Mouse (Mus musculus): ENCODE measurements at regions not wholly inside any gene's neighbourhood (a gene's known extent, or its start where the extent isn't known, plus 50 kb on each side); places are given as distances from the start of the nearest gene placed in this dataset.
A peak's percentile ranks its signal among the peaks of the same experiment; 100 is the strongest.

DNA sequence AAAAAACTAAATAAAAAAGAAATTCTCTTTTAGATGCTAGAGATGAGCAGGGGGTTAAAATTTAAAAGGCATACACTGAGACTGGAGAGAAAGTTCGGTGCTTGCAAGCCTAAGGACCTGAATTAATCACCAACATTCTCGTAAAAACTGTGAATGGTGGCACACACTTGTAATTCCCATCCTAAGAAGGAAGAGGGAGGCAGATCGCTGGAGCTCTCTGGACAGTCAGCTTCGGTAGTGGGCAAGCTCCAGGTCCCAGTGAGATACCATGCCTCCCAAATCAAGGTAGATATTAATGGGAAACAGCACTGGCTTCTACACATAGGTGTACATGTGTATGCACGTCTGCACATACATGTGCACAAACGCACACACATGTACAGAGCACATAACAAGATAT is 89.5 kb upstream of the Basp1 start:
- no peak for TF ChIP-seq EP300 (IDR thresholded peaks at IDR 0.05; ENCODE audit: low read depth)
- TF ChIP-seq CTCF (IDR thresholded peaks at IDR 0.05; ENCODE audit: low read depth) = peak; percentile 24; the same call in 1 of the 2 replicates
